Mouse (Mus musculus) hindbrain, embryonic 16.5 days (tissue): ENCODE measurements around the gene Mapk10. TPM values are rescaled to one million over a fixed set of nuclear protein-coding genes. Genes with fewer than 3 reads are reported as not detected.

ENCODE experiments used
- ATAC-seq: fragments of 200-750 bp; cut with Nextera tagmentation; 2 replicates; pipeline ENCODE4 v1.8.0; 2017; ENCODE audit warnings: moderate TSS enrichment, moderate library complexity
- H3K27ac ChIP-seq: fragments of 300-500 bp; sonication (generic); 2 replicates; pipeline ENCODE4 v1.5.1; 2014; ENCODE audit warnings: low read depth, mild to moderate bottlenecking, control low read depth, low read length, moderate library complexity
- H3K27me3 ChIP-seq: fragments of 300-500 bp; sonication (generic); replicated peaks from 2 replicates; pipeline ENCODE4 v1.6.1; 2014; ENCODE audit warnings: low read length; ENCODE audit not compliant: control insufficient read depth, insufficient read depth
- H3K36me3 ChIP-seq: fragments of 300-500 bp; sonication (generic); 2 replicates; pipeline ENCODE4 v1.6.1; 2014; ENCODE audit warnings: mild to moderate bottlenecking, low read length, moderate library complexity, mixed read lengths; ENCODE audit not compliant: control insufficient read depth, insufficient read depth
- H3K4me1 ChIP-seq: fragments of 300-500 bp; sonication (generic); 2 replicates; pipeline ENCODE4 v1.6.1; 2014; ENCODE audit warnings: low read depth, low read length; ENCODE audit not compliant: control insufficient read depth, insufficient read depth
- H3K4me2 ChIP-seq: fragments of 300-500 bp; sonication (generic); 2 replicates; pipeline ENCODE4 v1.6.1; 2014; ENCODE audit warnings: mild to moderate bottlenecking, low read length, control low read depth, moderate library complexity
- H3K4me3 ChIP-seq: fragments of 300-500 bp; sonication (generic); 2 replicates; pipeline ENCODE4 v1.5.1; 2014; ENCODE audit warnings: mild to moderate bottlenecking, low read length, control low read depth, moderate library complexity
- H3K9ac ChIP-seq: fragments of 300-500 bp; sonication (generic); 2 replicates; pipeline ENCODE4 v1.6.1; 2014; ENCODE audit warnings: low read depth, mild to moderate bottlenecking, control low read depth, low read length, moderate library complexity
- H3K9me3 ChIP-seq: fragments of 300-500 bp; sonication (generic); 2 replicates; pipeline ENCODE4 v1.6.1; 2014; ENCODE audit warnings: mild to moderate bottlenecking, low read length, moderate library complexity; ENCODE audit not compliant: control insufficient read depth
- WGBS: fragments of 180-500 bp; shearing (Covaris S2); extraction: QIAGEN DNeasy Blood & Tissue Kit; methylation state at CpG from one replicate; pipeline ENCODE4 v1.1.7; 2014; 5-methylcytosine and 5-hydroxymethylcytosine counted together
- polyA plus RNA-seq: library from polyadenylated mRNA; unstranded; fragments of >200 nt; fragmentation: Nextera tagmentation; extraction: Ambion mirVana; gene quantifications from 2 replicates; pipeline ENCODE4 v1.2.1, GENCODE M21; 2015

Gene Mapk10
- polyA plus RNA-seq, 1 experiment from 2014 or later = 92.4 TPM

- H3K27ac ChIP-seq = no peak overlapping the region
- no peaks in the 10 kb centered on the region for H3K4me1 ChIP-seq
- ATAC-seq = peak; percentile 32; the same call in 1 of the 2 replicates
- 80% methylated on average over 17 of the region's 17 CpGs for WGBS
- H3K27me3 ChIP-seq = no peaks in the 10 kb centered on the region
- H3K9ac ChIP-seq = no peak overlapping the region
- no peak overlapping the region for H3K4me2 ChIP-seq
- H3K36me3 ChIP-seq = no peaks in the 10 kb centered on the region
- H3K9me3 ChIP-seq = no peaks in the 10 kb centered on the region
- H3K4me3 ChIP-seq = no peak overlapping the region
Measured at GRCm38 (mm10) chr5:103071006-103071612, 140.0 kb downstream of the Mapk10 start.

- no peak overlapping the region for H3K4me2 ChIP-seq
- WGBS = 66% methylated on average over 8 of the region's 8 CpGs
- H3K27me3 ChIP-seq = no peaks in the 10 kb centered on the region
- no peak for ATAC-seq
- no peak overlapping the region for H3K4me3 ChIP-seq
- no peaks in the 10 kb centered on the region; the same call in 1 of the 2 replicates for H3K4me1 ChIP-seq
- no peaks in the 10 kb centered on the region for H3K36me3 ChIP-seq
- no peaks in the 10 kb centered on the region for H3K9me3 ChIP-seq
- no peak overlapping the region for H3K27ac ChIP-seq
- no peak overlapping the region for H3K9ac ChIP-seq
Measured at GRCm38 (mm10) chr5:103050319-103050916, 160.7 kb downstream of the Mapk10 start.

GRCm38 (mm10) chr5:103048011-103048410 lies 163.1 kb downstream of the Mapk10 start:
- no peak overlapping the region for H3K9ac ChIP-seq
- H3K4me2 ChIP-seq = no peak overlapping the region
- no peaks in the 10 kb centered on the region for H3K27me3 ChIP-seq
- H3K9me3 ChIP-seq = no peaks in the 10 kb centered on the region
- no peaks in the 10 kb centered on the region for H3K4me1 ChIP-seq
- no peak for ATAC-seq
- no peaks in the 10 kb centered on the region for H3K36me3 ChIP-seq
- 78% methylated on average over 4 of the region's 4 CpGs for WGBS
- H3K4me3 ChIP-seq = no peak overlapping the region
- no peak overlapping the region for H3K27ac ChIP-seq

GRCm38 (mm10) chr5:103037752-103038151 lies 173.4 kb downstream of the Mapk10 start:
- H3K9ac ChIP-seq = no peak overlapping the region
- no peak overlapping the region for H3K27ac ChIP-seq
- H3K4me1 ChIP-seq = no peaks in the 10 kb centered on the region
- ATAC-seq = no peak
- H3K36me3 ChIP-seq = peaks cover 2% of the 10 kb centered on the region; the same call in 1 of the 2 replicates
- no peak overlapping the region for H3K4me3 ChIP-seq
- WGBS = 86% methylated on average over 3 of the region's 3 CpGs
- H3K4me2 ChIP-seq = no peak overlapping the region
- H3K27me3 ChIP-seq = no peaks in the 10 kb centered on the region
- H3K9me3 ChIP-seq = 0 out of 2 replicates have a peak, but pooled peaks cover 2% of the 10 kb centered on the region

GRCm38 (mm10) chr5:103028940-103029621 lies 182.1 kb downstream of the Mapk10 start:
- ATAC-seq = peak; percentile 78
- H3K36me3 ChIP-seq = no peaks in the 10 kb centered on the region
- H3K27ac ChIP-seq = peak overlapping the region; percentile 49; the same call in 1 of the 2 replicates
- no peak overlapping the region for H3K9ac ChIP-seq
- no peaks in the 10 kb centered on the region for H3K27me3 ChIP-seq
- H3K4me3 ChIP-seq = no peak overlapping the region
- no peaks in the 10 kb centered on the region for H3K9me3 ChIP-seq
- WGBS = 41% methylated on average over 13 of the region's 13 CpGs
- H3K4me2 ChIP-seq = no peak overlapping the region
- peaks cover 5% of the 10 kb centered on the region; the same call in 1 of the 2 replicates for H3K4me1 ChIP-seq

GRCm38 (mm10) chr5:103022504-103023172 lies 188.5 kb downstream of the Mapk10 start:
- Histone ChIP-seq H3K9me3 (no peaks in the 10 kb centered on the region), H3K36me3 (no peaks in the 10 kb centered on the region), H3K9ac (no peak overlapping the region; the same call in 1 of the 2 replicates), H3K4me1 (peaks cover 14% of the 10 kb centered on the region), H3K27ac (peak overlapping the region; percentile 20; the same call in 1 of the 2 replicates), H3K4me2 (no peak overlapping the region), H3K27me3 (no peaks in the 10 kb centered on the region), H3K4me3 (no peak overlapping the region)
- ATAC-seq = no peak
- WGBS = 55% methylated on average over 7 of the region's 7 CpGs

- no peaks in the 10 kb centered on the region for H3K36me3 ChIP-seq
- peak overlapping the region; percentile 36; the same call in 1 of the 2 replicates for H3K27ac ChIP-seq
- H3K4me2 ChIP-seq = no peak overlapping the region
- ATAC-seq = peak; percentile 74
- H3K27me3 ChIP-seq = no peaks in the 10 kb centered on the region
- H3K9ac ChIP-seq = no peak overlapping the region
- peaks cover 14% of the 10 kb centered on the region for H3K4me1 ChIP-seq
- H3K4me3 ChIP-seq = no peak overlapping the region
- WGBS = 49% methylated on average over 8 of the region's 8 CpGs
- no peaks in the 10 kb centered on the region for H3K9me3 ChIP-seq
Measured at GRCm38 (mm10) chr5:103021479-103021878, 189.7 kb downstream of the Mapk10 start.

- H3K4me2 ChIP-seq = no peak overlapping the region
- ATAC-seq = peak; percentile 61
- peaks cover 14% of the 10 kb centered on the region for H3K4me1 ChIP-seq
- WGBS = 16% methylated on average over 3 of the region's 3 CpGs
- H3K36me3 ChIP-seq = no peaks in the 10 kb centered on the region
- no peaks in the 10 kb centered on the region for H3K27me3 ChIP-seq
- H3K4me3 ChIP-seq = no peak overlapping the region
- H3K9ac ChIP-seq = no peak overlapping the region
- H3K9me3 ChIP-seq = no peaks in the 10 kb centered on the region
- H3K27ac ChIP-seq = no peak overlapping the region
Measured at GRCm38 (mm10) chr5:103020954-103021353, 190.2 kb downstream of the Mapk10 start.

GRCm38 (mm10) chr5:103020127-103020526 lies 191.0 kb downstream of the Mapk10 start:
- H3K9ac ChIP-seq = no peak overlapping the region
- no peaks in the 10 kb centered on the region for H3K9me3 ChIP-seq
- H3K4me2 ChIP-seq = no peak overlapping the region
- no peaks in the 10 kb centered on the region for H3K27me3 ChIP-seq
- no peak for ATAC-seq
- WGBS = 67% methylated on average over 5 of the region's 5 CpGs
- H3K4me3 ChIP-seq = no peak overlapping the region
- no peaks in the 10 kb centered on the region for H3K36me3 ChIP-seq
- H3K27ac ChIP-seq = no peak overlapping the region
- peaks cover 14% of the 10 kb centered on the region for H3K4me1 ChIP-seq
